Mouse (Mus musculus): ENCODE results near the gene Kel. TPM values are rescaled to one million over a fixed set of nuclear protein-coding genes. Genes with fewer than 3 reads are reported as not detected.

The Kel gene
- polyA plus RNA-seq, 1 experiment, result not detected

GRCm38 (mm10) chr6:41637927-41638506 is 66.1 kb downstream of the Kel start:
- Histone ChIP-seq H3K4me3 (ENCODE audit: insufficient read depth, low read depth, low read length) (no peak overlapping the region), H3K27ac (ENCODE audit: insufficient read depth, low read depth, low read length) (no peak overlapping the region), H3K4me1 (ENCODE audit: control insufficient read depth, insufficient read depth, low read length) (peaks cover 7% of the 10 kb centered on the region)
- 83% methylated on average over 6 of the region's 6 CpGs for WGBS
- TF ChIP-seq CTCF (IDR thresholded peaks at IDR 0.05; ENCODE audit: insufficient read depth, low read depth, low read length), result no peak
- no peak for TF ChIP-seq POLR2A (IDR thresholded peaks at IDR 0.05; ENCODE audit: insufficient read depth, low read depth, low read length)

GRCm38 (mm10) chr6:41637393-41637792 is 66.7 kb downstream of the Kel start:
- Histone ChIP-seq H3K4me3 (ENCODE audit: insufficient read depth, low read depth, low read length) (no peak overlapping the region), H3K4me1 (ENCODE audit: control insufficient read depth, insufficient read depth, low read length) (peaks cover 7% of the 10 kb centered on the region), H3K27ac (ENCODE audit: insufficient read depth, low read depth, low read length) (no peak overlapping the region)
- 44% methylated on average over 1 of the region's 1 CpGs for WGBS
- TF ChIP-seq CTCF (IDR thresholded peaks at IDR 0.05; ENCODE audit: insufficient read depth, low read depth, low read length), result no peak
- TF ChIP-seq POLR2A (IDR thresholded peaks at IDR 0.05; ENCODE audit: insufficient read depth, low read depth, low read length), result no peak

Other genes starting within 250 kb of the Kel start
- not detected in 2 replicates for gene Prss1, start 245.4 kb downstream of the Kel start, polyA plus RNA-seq (2012; ENCODE audit: insufficient read depth, insufficient read length, low replicate concordance, missing spikeins)
- not detected in 2 replicates for gene Prss2, start 182.6 kb downstream of the Kel start, polyA plus RNA-seq (2012; ENCODE audit: insufficient read depth, insufficient read length, low replicate concordance, missing spikeins)
- not detected in 2 replicates for gene Ephb6, start 98.9 kb downstream of the Kel start, polyA plus RNA-seq (2012; ENCODE audit: insufficient read depth, insufficient read length, low replicate concordance, missing spikeins)
- gene Trpv6, start 67.9 kb downstream of the Kel start, polyA plus RNA-seq (2012; ENCODE audit: insufficient read depth, insufficient read length, low replicate concordance, missing spikeins), result not detected in 2 replicates
- gene Trpv5, start 23.6 kb downstream of the Kel start, polyA plus RNA-seq (2012; ENCODE audit: insufficient read depth, insufficient read length, low replicate concordance, missing spikeins), result not detected in 2 replicates
- not detected in 2 replicates for gene Llcfc1, start 19.9 kb downstream of the Kel start, polyA plus RNA-seq (2012; ENCODE audit: insufficient read depth, insufficient read length, low replicate concordance, missing spikeins)
- gene Olfr459, start 70.8 kb upstream of the Kel start, polyA plus RNA-seq (2012; ENCODE audit: insufficient read depth, insufficient read length, low replicate concordance, missing spikeins), result not detected in 2 replicates
- gene Pip, start 143.2 kb upstream of the Kel start, polyA plus RNA-seq (2012; ENCODE audit: insufficient read depth, insufficient read length, low replicate concordance, missing spikeins), result not detected in 2 replicates
- not detected in 2 replicates for gene Sval2, start 148.7 kb upstream of the Kel start, polyA plus RNA-seq (2012; ENCODE audit: insufficient read depth, insufficient read length, low replicate concordance, missing spikeins)
- gene Sval1, start 247.3 kb upstream of the Kel start, polyA plus RNA-seq (2012; ENCODE audit: insufficient read depth, insufficient read length, low replicate concordance, missing spikeins), result not detected in 2 replicates